Mouse (Mus musculus) limb, embryonic 15.5 days (tissue): Measurements from ENCODE around the gene Sec24d. TPM values are rescaled to one million over a fixed set of nuclear protein-coding genes. Genes with fewer than 3 reads are reported as not detected.

Source experiments
- ATAC-seq: fragments of 200-750 bp; cut with Nextera tagmentation; 2 replicates; pipeline ENCODE4 v1.8.0; 2017; ENCODE audit warnings: low read depth, moderate TSS enrichment; ENCODE audit not compliant: insufficient number of reproducible peaks, low FRiP score, low TSS enrichment
- H3K27ac ChIP-seq: fragments of 300-500 bp; sonication (generic); 2 replicates; pipeline ENCODE4 v1.5.1; 2015; ENCODE audit warnings: moderate library complexity, mild to moderate bottlenecking, inconsistent platforms
- H3K27me3 ChIP-seq: fragments of 300-500 bp; sonication (generic); 2 replicates; pipeline ENCODE4 v1.6.1; 2015; ENCODE audit warnings: inconsistent platforms
- H3K36me3 ChIP-seq: fragments of 300-500 bp; sonication (generic); 2 replicates; pipeline ENCODE4 v1.6.1; 2015; ENCODE audit warnings: inconsistent platforms
- H3K4me1 ChIP-seq: fragments of 300-500 bp; sonication (generic); 2 replicates; pipeline ENCODE4 v1.6.1; 2015; ENCODE audit warnings: inconsistent platforms
- H3K4me2 ChIP-seq: fragments of 300-500 bp; sonication (generic); 2 replicates; pipeline ENCODE4 v1.6.1; 2015; ENCODE audit warnings: mild to moderate bottlenecking, inconsistent platforms
- H3K4me3 ChIP-seq: fragments of 300-500 bp; sonication (generic); 2 replicates; pipeline ENCODE4 v1.5.1; 2015; ENCODE audit warnings: mild to moderate bottlenecking, inconsistent platforms
- H3K9ac ChIP-seq: fragments of 300-500 bp; sonication (generic); 2 replicates; pipeline ENCODE4 v1.6.1; 2015; ENCODE audit warnings: inconsistent platforms
- H3K9me3 ChIP-seq: fragments of 300-500 bp; sonication (generic); 2 replicates; pipeline ENCODE4 v1.6.1; 2016; ENCODE audit warnings: inconsistent platforms
- WGBS: fragments of 180-500 bp; shearing (Covaris S2); methylation state at CpG from one replicate; pipeline ENCODE4 v1.1.7; 2015; 5-methylcytosine and 5-hydroxymethylcytosine counted together
- polyA plus RNA-seq: library from polyadenylated mRNA; unstranded; fragments of >200 nt; fragmentation: Nextera tagmentation; extraction: Ambion mirVana; gene quantifications from 2 replicates; pipeline ENCODE4 v1.2.1, GENCODE M21; 2015

Gene Sec24d
- polyA plus RNA-seq, 1 experiment from 2014 or later: 117 TPM

GRCm38 (mm10) chr3:123305611-123306010 is 38.4 kb downstream of the Sec24d start:
- Histone ChIP-seq H3K36me3 (peaks cover 63% of the 10 kb centered on the region), H3K27ac (no peak overlapping the region), H3K27me3 (no peaks in the 10 kb centered on the region), H3K4me3 (no peak overlapping the region), H3K9ac (no peak overlapping the region), H3K9me3 (no peaks in the 10 kb centered on the region), H3K4me1 (no peaks in the 10 kb centered on the region), H3K4me2 (no peak overlapping the region)
- ATAC-seq: no peak
- WGBS: 92% methylated on average over 15 of the region's 15 CpGs

GRCm38 (mm10) chr3:123307446-123307845 is 40.2 kb downstream of the Sec24d start:
- Histone ChIP-seq H3K36me3 (peaks cover 45% of the 10 kb centered on the region), H3K9ac (no peak overlapping the region), H3K4me3 (no peak overlapping the region), H3K27me3 (no peaks in the 10 kb centered on the region), H3K9me3 (no peaks in the 10 kb centered on the region), H3K4me1 (no peaks in the 10 kb centered on the region), H3K27ac (no peak overlapping the region), H3K4me2 (no peak overlapping the region)
- 96% methylated on average over 6 of the region's 6 CpGs for WGBS
- ATAC-seq: no peak

DNA sequence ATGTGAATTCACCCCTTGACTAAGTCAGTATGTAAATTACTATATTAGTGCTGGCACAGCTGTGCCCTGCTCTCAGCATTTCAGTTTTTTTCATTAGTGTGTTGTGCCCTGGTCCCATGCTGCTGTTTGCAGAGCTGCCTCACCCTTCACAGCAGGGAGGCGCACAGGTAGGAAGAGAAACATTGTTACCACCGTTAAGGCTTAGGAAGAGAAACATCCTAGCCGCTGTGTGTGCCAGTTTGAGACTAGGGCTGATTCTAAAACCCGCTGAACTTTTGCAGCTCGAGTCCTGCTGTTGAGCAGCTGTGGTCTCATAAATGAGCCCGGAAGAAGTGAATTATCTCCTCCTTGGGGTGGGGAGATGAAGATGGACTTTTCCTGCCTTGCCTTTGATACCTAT is 41.9 kb downstream of the Sec24d start:
- Histone ChIP-seq H3K9ac (no peak overlapping the region), H3K27ac (no peak overlapping the region), H3K27me3 (no peaks in the 10 kb centered on the region), H3K4me3 (no peak overlapping the region), H3K4me1 (no peaks in the 10 kb centered on the region), H3K4me2 (no peak overlapping the region), H3K9me3 (no peaks in the 10 kb centered on the region), H3K36me3 (peaks cover 33% of the 10 kb centered on the region)
- 63% methylated on average over 6 of the region's 6 CpGs for WGBS
- no peak for ATAC-seq

DNA sequence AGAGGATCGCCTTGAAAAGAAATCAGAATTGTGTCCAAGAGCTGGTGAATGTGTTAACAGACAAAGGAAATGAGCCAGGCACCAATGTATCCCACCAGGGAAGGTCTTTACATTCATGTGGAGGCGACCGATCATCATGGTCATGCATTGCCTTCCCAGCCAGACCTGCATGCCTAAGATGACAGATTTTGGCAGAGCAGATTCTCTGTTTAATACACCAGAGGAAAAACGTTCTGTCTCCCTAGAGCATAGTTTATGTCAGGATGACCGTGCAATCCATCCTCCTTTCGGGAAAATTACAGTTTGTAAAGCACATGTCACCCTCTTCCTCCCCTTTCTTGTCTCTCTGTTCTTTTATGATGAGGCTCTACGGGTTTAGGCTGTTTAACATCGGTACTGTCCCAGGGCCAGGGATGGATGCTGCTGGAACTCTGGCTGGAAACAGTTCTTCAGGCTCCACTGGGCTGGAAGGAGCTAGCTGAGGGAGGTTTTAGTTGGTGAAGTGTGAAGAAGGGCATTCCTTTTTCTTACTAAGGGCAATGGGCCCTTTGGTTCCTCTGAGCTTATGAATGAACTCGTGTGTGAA is 45.3 kb downstream of the Sec24d start:
- Histone ChIP-seq H3K36me3 (peaks cover 17% of the 10 kb centered on the region), H3K9me3 (no peaks in the 10 kb centered on the region), H3K4me1 (no peaks in the 10 kb centered on the region), H3K27ac (no peak overlapping the region), H3K27me3 (no peaks in the 10 kb centered on the region), H3K4me3 (no peak overlapping the region), H3K4me2 (no peak overlapping the region), H3K9ac (no peak overlapping the region)
- ATAC-seq: no peak
- 71% methylated on average over 9 of the region's 9 CpGs for WGBS

DNA sequence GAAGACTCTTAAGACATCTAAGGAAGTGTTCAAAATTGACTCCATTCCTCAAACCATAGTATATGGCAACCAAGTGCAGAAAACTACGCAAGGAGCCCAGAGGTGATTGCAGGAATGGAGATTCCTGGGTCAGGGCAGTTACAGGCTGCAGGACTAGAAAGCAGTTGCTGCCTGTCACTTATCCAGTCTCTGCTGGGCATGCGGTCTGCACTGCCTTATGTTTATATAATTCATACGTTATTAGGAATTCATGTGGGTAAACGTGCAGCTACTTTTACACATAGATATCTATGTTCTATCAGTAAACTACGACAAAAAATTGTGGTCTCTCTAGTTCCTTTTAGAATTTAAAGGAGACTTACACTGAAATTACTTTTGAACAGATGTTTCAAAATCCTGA is 46.2 kb downstream of the Sec24d start:
- no peak overlapping the region for H3K27ac ChIP-seq
- no peak for ATAC-seq

DNA sequence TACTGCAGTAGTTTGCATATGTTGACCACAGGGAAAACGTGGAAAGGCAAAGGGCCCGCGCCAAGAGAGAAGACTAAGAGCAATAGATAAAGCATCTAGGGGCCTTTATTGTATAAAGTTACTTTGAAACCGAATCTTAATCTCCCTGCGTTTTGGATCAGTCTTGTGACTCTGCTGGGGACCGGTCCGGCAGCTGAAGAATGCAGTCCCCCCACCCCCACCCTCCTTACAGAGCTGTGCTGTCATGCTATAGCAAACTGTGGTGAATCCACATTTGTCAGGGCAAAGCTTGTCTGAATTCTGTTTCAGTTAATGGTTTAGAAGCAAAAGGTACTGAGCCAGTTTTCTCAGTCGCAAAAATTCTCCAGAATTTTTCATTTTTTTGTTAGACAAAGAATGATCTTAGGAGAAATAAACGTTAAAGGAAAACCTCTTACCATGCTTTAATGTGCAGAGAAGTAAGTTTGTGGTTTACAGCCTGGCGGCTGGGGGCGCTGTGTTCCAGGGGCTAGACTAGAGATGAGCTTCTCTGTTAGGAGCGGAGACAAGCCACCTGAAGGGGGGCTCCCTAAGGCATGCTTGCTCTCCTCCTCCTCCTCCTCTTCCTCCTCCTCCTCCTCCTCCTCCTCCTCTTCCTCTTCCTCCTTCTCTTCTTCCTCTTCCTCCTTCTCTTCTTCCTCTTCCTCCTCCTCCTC is 46.8 kb downstream of the Sec24d start:
- no peaks in the 10 kb centered on the region for H3K4me1 ChIP-seq
- ATAC-seq: peak; percentile 24; the same call in 1 of the 2 replicates
- 35% methylated on average over 12 of the region's 12 CpGs for WGBS
- no peak overlapping the region for H3K27ac ChIP-seq
- no peaks in the 10 kb centered on the region for H3K27me3 ChIP-seq
- H3K4me3 ChIP-seq: no peak overlapping the region
- no peak overlapping the region for H3K4me2 ChIP-seq
- H3K9me3 ChIP-seq: no peaks in the 10 kb centered on the region
- peaks cover 16% of the 10 kb centered on the region; the same call in 1 of the 2 replicates for H3K36me3 ChIP-seq
- no peak overlapping the region for H3K9ac ChIP-seq

More for the DNA sequence above, 46.2 kb downstream of the Sec24d start:
- H3K9ac ChIP-seq: no peak overlapping the region
- no peak overlapping the region for H3K4me3 ChIP-seq
- H3K36me3 ChIP-seq: peaks cover 18% of the 10 kb centered on the region; the same call in 1 of the 2 replicates
- no peaks in the 10 kb centered on the region for H3K27me3 ChIP-seq
- 60% methylated on average over 5 of the region's 5 CpGs for WGBS
- no peaks in the 10 kb centered on the region for H3K4me1 ChIP-seq
- no peaks in the 10 kb centered on the region for H3K9me3 ChIP-seq
- H3K4me2 ChIP-seq: no peak overlapping the region

- H3K4me3 ChIP-seq: no peak overlapping the region
- WGBS: 76% methylated on average over 6 of the region's 6 CpGs
- no peak overlapping the region for H3K4me2 ChIP-seq
- H3K27ac ChIP-seq: no peak overlapping the region
- no peak overlapping the region for H3K9ac ChIP-seq
- H3K27me3 ChIP-seq: no peaks in the 10 kb centered on the region
- no peak for ATAC-seq
- peaks cover 15% of the 10 kb centered on the region; the same call in 1 of the 2 replicates for H3K36me3 ChIP-seq
- H3K4me1 ChIP-seq: no peaks in the 10 kb centered on the region
- no peaks in the 10 kb centered on the region for H3K9me3 ChIP-seq
Observed at GRCm38 (mm10) chr3:123316066-123316465, 48.8 kb downstream of the Sec24d start.

DNA sequence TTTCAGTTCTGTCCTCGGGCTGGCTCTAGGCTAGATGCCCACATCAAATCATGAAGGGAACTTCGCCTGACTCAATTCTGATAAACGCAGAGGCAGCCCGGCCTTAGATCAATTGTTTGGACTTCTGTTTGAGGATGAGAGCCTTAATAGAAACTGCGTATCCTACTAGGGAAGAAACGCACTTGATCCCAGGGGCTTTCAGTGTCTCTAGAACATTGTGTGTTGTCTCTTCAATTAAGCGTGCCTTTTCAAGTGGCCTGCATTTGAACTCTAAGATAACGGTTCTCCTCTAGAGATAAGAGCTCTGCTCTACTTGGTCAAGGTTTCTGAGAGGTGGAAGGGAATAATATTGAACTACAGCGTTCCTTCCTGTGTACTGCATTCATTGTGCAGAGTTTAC is 49.8 kb downstream of the Sec24d start:
- H3K27me3 ChIP-seq: no peaks in the 10 kb centered on the region
- WGBS: 85% methylated on average over 9 of the region's 9 CpGs
- H3K36me3 ChIP-seq: peaks cover 15% of the 10 kb centered on the region; the same call in 1 of the 2 replicates
- H3K27ac ChIP-seq: no peak overlapping the region
- no peak for ATAC-seq
- no peaks in the 10 kb centered on the region for H3K4me1 ChIP-seq
- no peak overlapping the region for H3K4me2 ChIP-seq
- no peak overlapping the region for H3K9ac ChIP-seq
- H3K4me3 ChIP-seq: no peak overlapping the region
- H3K9me3 ChIP-seq: no peaks in the 10 kb centered on the region

DNA sequence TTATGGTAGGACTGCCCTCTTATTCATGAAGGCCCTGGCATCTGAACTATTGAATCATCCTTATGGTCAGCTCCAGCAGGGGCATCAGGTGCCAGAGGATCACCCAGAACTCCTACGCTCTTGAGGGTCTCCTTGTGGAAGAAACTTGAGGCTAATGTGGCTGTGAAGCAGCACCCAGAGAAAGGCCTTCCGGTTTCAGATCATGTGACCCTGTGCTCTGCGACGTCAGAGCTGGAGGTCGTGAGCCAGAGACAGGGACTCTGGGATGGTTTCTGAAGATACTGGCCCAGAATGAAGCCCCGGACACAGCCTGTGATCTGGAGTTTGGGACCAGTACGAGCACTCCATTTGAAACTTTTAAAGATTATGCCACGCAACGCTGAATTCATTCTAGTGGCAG is 53.1 kb downstream of the Sec24d start:
- H3K27me3 ChIP-seq: no peaks in the 10 kb centered on the region
- H3K4me2 ChIP-seq: no peak overlapping the region
- no peaks in the 10 kb centered on the region for H3K9me3 ChIP-seq
- H3K36me3 ChIP-seq: peaks cover 25% of the 10 kb centered on the region
- ATAC-seq: no peak
- H3K27ac ChIP-seq: no peak overlapping the region
- H3K4me1 ChIP-seq: no peaks in the 10 kb centered on the region; the same call in 1 of the 2 replicates
- no peak overlapping the region for H3K9ac ChIP-seq
- no peak overlapping the region for H3K4me3 ChIP-seq
- 79% methylated on average over 9 of the region's 9 CpGs for WGBS

- no peaks in the 10 kb centered on the region; the same call in 1 of the 2 replicates for H3K4me1 ChIP-seq
- no peak overlapping the region for H3K4me2 ChIP-seq
- H3K27me3 ChIP-seq: no peaks in the 10 kb centered on the region
- H3K9me3 ChIP-seq: no peaks in the 10 kb centered on the region
- H3K36me3 ChIP-seq: peaks cover 21% of the 10 kb centered on the region
- no peak overlapping the region for H3K4me3 ChIP-seq
- ATAC-seq: 0 out of 2 replicates have a peak, but pooled peaks have one; percentile 30
- WGBS: 86% methylated on average over 6 of the region's 6 CpGs
- no peak overlapping the region for H3K27ac ChIP-seq
- H3K9ac ChIP-seq: no peak overlapping the region
Observed at GRCm38 (mm10) chr3:123321612-123322011, 54.4 kb downstream of the Sec24d start.

GRCm38 (mm10) chr3:123322147-123322546 is 54.9 kb downstream of the Sec24d start:
- WGBS: 38% methylated on average over 1 of the region's 1 CpGs
- ATAC-seq: no peak

GRCm38 (mm10) chr3:123324326-123324725 is 57.1 kb downstream of the Sec24d start:
- ATAC-seq: no peak
- no peak overlapping the region for H3K27ac ChIP-seq
- no peaks in the 10 kb centered on the region for H3K27me3 ChIP-seq
- H3K4me1 ChIP-seq: no peaks in the 10 kb centered on the region; the same call in 1 of the 2 replicates
- WGBS: 57% methylated on average over 4 of the region's 4 CpGs
- peaks cover 31% of the 10 kb centered on the region for H3K36me3 ChIP-seq
- no peaks in the 10 kb centered on the region for H3K9me3 ChIP-seq
- no peak overlapping the region for H3K9ac ChIP-seq
- H3K4me3 ChIP-seq: no peak overlapping the region
- H3K4me2 ChIP-seq: no peak overlapping the region

More at GRCm38 (mm10) chr3:123322147-123322546, 54.9 kb downstream of the Sec24d start:
- Histone ChIP-seq H3K9me3 (no peaks in the 10 kb centered on the region), H3K36me3 (peaks cover 25% of the 10 kb centered on the region), H3K27ac (no peak overlapping the region), H3K4me1 (no peaks in the 10 kb centered on the region; the same call in 1 of the 2 replicates), H3K9ac (no peak overlapping the region), H3K27me3 (no peaks in the 10 kb centered on the region), H3K4me2 (no peak overlapping the region), H3K4me3 (no peak overlapping the region)
